23 mouse cellular contexts compared by ENCODE assay signal in the genomic region with DNA sequence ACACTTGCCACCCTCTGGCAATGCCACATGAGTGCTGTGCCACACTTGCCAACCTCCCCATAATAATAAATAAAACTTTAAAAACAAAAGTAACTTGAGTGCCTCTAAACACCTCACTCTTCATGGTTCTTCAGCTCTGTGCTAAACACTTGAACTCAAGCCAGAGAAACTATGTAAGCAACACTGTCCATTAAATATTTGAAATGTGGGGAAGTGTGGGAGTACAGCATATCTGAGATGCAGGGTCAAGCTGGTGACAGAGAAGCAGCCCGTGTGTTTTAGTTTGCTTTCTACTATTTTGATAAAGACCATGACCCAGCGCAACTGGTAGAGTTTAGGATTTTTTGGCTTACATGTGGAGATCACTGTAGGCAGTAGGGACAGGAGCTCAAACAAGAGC.
DNase-seq lines count a peak whose midpoint lies in the region; ATAC-seq and TF ChIP-seq lines count a peak whose summit lies in the region.
"Had no signal": no experiment of that assay in that cellular context is flagged by ENCODE, and none has a peak within 500 bp of the region (broad histone marks: within the 10 kb centered on the region; RNA-seq: fewer than 3 reads in every experiment).

No protein-coding gene starts in this region.

- TF ChIP-seq CTCF in lung, embryonic 14.5 days (IDR thresholded peaks at IDR 0.05; ENCODE audit: low read depth) = no peak
- no peak for TF ChIP-seq CTCF in lung, postnatal 0 days (IDR thresholded peaks at IDR 0.05)
- no peak for TF ChIP-seq CTCF in bone marrow macrophage, adult 2 months (IDR thresholded peaks at IDR 0.05; ENCODE audit: low read depth, low read length)

- H3K79me2 ChIP-seq in macrophage (ENCODE audit: inconsistent target) = peaks cover 70% of the 10 kb centered on the region

- 25% methylated on average over 2 of the region's 2 CpGs for WGBS in lung, embryonic 14.5 days
- 25% methylated on average over 2 of the region's 2 CpGs for WGBS in lung, postnatal 0 days
- WGBS in macrophage (ENCODE audit: missing documents) = 100% methylated on average over 2 of the region's 2 CpGs

- H3K4me2 ChIP-seq in lung, embryonic 14.5 days = no peak overlapping the region
- H3K4me2 ChIP-seq in lung, postnatal 0 days (replicated peaks; ENCODE audit: low read depth, low read length) = no peak overlapping the region
- H3K4me2 ChIP-seq: embryonic facial prominence, embryonic 12.5 days; forebrain, embryonic 13.5 days; forebrain, embryonic 15.5 days had no signal

- no peak overlapping the region for H3K4me3 ChIP-seq in lung, embryonic 14.5 days (ENCODE audit: low read depth, low read length)
- H3K4me3 ChIP-seq in lung, postnatal 0 days (ENCODE audit: low read depth, low read length) = no peak overlapping the region
- H3K4me3 ChIP-seq in bone marrow macrophage, adult 2 months (ENCODE audit: insufficient read depth, low read length) = no peak overlapping the region
- H3K4me3 ChIP-seq in macrophage (ENCODE audit: inconsistent target) = no peak overlapping the region
- H3K4me3 ChIP-seq: embryonic facial prominence, embryonic 10.5 days; embryonic facial prominence, embryonic 12.5 days; forebrain, embryonic 13.5 days; forebrain, embryonic 15.5 days had no signal

- 0 out of 2 replicates have a peak, but pooled peaks cover 3% of the 10 kb centered on the region for H3K4me1 ChIP-seq in lung, embryonic 14.5 days (ENCODE audit: insufficient read depth)
- H3K4me1 ChIP-seq in lung, postnatal 0 days (ENCODE audit: insufficient read depth, low read depth, low read length) = no peaks in the 10 kb centered on the region; the same call in 1 of the 2 replicates
- H3K4me1 ChIP-seq in bone marrow macrophage, adult 2 months (ENCODE audit: control insufficient read depth, insufficient read depth, low read length) = peaks cover 55% of the 10 kb centered on the region
- H3K4me1 ChIP-seq: forebrain, embryonic 13.5 days; forebrain, embryonic 15.5 days had no signal

- TF ChIP-seq EP300 in lung, postnatal 0 days (IDR thresholded peaks at IDR 0.05) = no peak

- no peak for TF ChIP-seq POLR2A in bone marrow macrophage, adult 2 months (IDR thresholded peaks at IDR 0.05; ENCODE audit: borderline replicate concordance, low read depth, low read length)

- no peaks in the 10 kb centered on the region for H3K36me3 ChIP-seq in lung, embryonic 14.5 days (ENCODE audit: insufficient read depth)
- H3K36me3 ChIP-seq in lung, postnatal 0 days (ENCODE audit: insufficient read depth, low read length) = no peaks in the 10 kb centered on the region
- H3K36me3 ChIP-seq in macrophage (ENCODE audit: inconsistent target) = no peaks in the 10 kb centered on the region
- H3K36me3 ChIP-seq: embryonic facial prominence, embryonic 10.5 days; embryonic facial prominence, embryonic 12.5 days; forebrain, embryonic 15.5 days had no signal

- H3K27ac ChIP-seq in lung, embryonic 14.5 days (ENCODE audit: low read depth) = no peak overlapping the region
- H3K27ac ChIP-seq in lung, postnatal 0 days (ENCODE audit: low read length) = no peak overlapping the region
- peak overlapping the region; percentile 92 for H3K27ac ChIP-seq in bone marrow macrophage, adult 2 months (ENCODE audit: insufficient read depth, low read depth, low read length)
- H3K27ac ChIP-seq in macrophage = peak overlapping the region; percentile 88
- H3K27ac ChIP-seq: embryonic facial prominence, embryonic 10.5 days; embryonic facial prominence, embryonic 12.5 days; forebrain, embryonic 13.5 days; forebrain, embryonic 15.5 days had no signal

- H3K9me3 ChIP-seq in lung, embryonic 14.5 days (ENCODE audit: low read depth, low read length) = no peaks in the 10 kb centered on the region
- H3K9me3 ChIP-seq in lung, postnatal 0 days (ENCODE audit: low read length) = no peaks in the 10 kb centered on the region
- H3K9me3 ChIP-seq: embryonic facial prominence, embryonic 10.5 days; embryonic facial prominence, embryonic 12.5 days; forebrain, embryonic 13.5 days; forebrain, embryonic 15.5 days had no signal

- H3K9ac ChIP-seq in lung, embryonic 14.5 days = no peak overlapping the region
- H3K9ac ChIP-seq in lung, postnatal 0 days (replicated peaks; ENCODE audit: low read depth) = no peak overlapping the region
- H3K9ac ChIP-seq: embryonic facial prominence, embryonic 12.5 days; forebrain, embryonic 13.5 days; forebrain, embryonic 15.5 days; forebrain, postnatal 0 days had no signal

- ATAC-seq in lung, embryonic 14.5 days (ENCODE audit: insufficient read depth) = no peak
- ATAC-seq in lung, postnatal 0 days = peak; percentile 43; the same call in 1 of the 2 replicates
- ATAC-seq: activated CD4-positive, CD25-positive, alpha-beta regulatory T cell, adult 4 months; forebrain, embryonic 13.5 days; forebrain, embryonic 15.5 days; forebrain, postnatal 0 days; Patski had no signal

- peak; percentile 53 for DNase-seq in lung, embryonic 14.5 days
- DNase-seq in lung, adult 18-20 months = no peak
- peak; percentile 42 for DNase-seq in lung, postnatal 0 days (ENCODE audit: low spot score)
- no peak for DNase-seq in lung, postnatal 14 days
- DNase-seq in cerebellum, postnatal 25 days = no peak
- no peak for DNase-seq in adrenal gland, postnatal 4 days (ENCODE audit: low spot score in 2 of 2)
- DNase-seq: adrenal gland, adult 8-10 months; adrenal gland, postnatal 14 days; adrenal gland, postnatal 36 days; cerebellum, adult 11 months; cerebellum, adult 18-20 months; cerebellum, adult 8-10 months; cerebellum, adult 9-11 months; cerebellum, postnatal 14 days; forebrain, postnatal 0 days had no signal

- H3K27me3 ChIP-seq in lung, embryonic 14.5 days (ENCODE audit: insufficient read depth, low read length) = no peaks in the 10 kb centered on the region
- no peaks in the 10 kb centered on the region for H3K27me3 ChIP-seq in lung, postnatal 0 days (replicated peaks; ENCODE audit: insufficient read depth, low read length)
- H3K27me3 ChIP-seq: embryonic facial prominence, embryonic 12.5 days; forebrain, embryonic 13.5 days; forebrain, embryonic 15.5 days; Patski had no signal

Comparison
In these comparisons a context has a peak if more than half of its experiments do, and no peak if none do; other contexts are left out.
1. DNase-seq: peak in lung, embryonic 14.5 days (single experiment) and lung, postnatal 0 days (single experiment); none in lung, adult 18-20 months (0 of 2), lung, postnatal 14 days (single experiment), cerebellum, postnatal 25 days (0 of 2) and adrenal gland, postnatal 4 days (0 of 2).
2. H3K27ac ChIP-seq: peak in bone marrow macrophage, adult 2 months (single experiment) and macrophage (single experiment); none in lung, embryonic 14.5 days (single experiment) and lung, postnatal 0 days (single experiment).